Mouse (Mus musculus) spleen, adult 2 months (tissue): ENCODE data around the gene Thap8.

ENCODE experiments used
- CTCF ChIP-seq: fragments of 200-500 bp; IDR thresholded peaks from 2 replicates; pipeline ENCODE4 v1.5.1; 2011; ENCODE audit warnings: mild to moderate bottlenecking, inconsistent platforms; ENCODE audit not compliant: insufficient read depth, insufficient read length, insufficient replicate concordance; ENCODE audit errors: extremely low read depth
- POLR2A ChIP-seq: fragments of 200-500 bp; IDR thresholded peaks from 2 replicates; pipeline ENCODE4 v1.6.1; 2011; ENCODE audit warnings: low read depth, low read length, inconsistent platforms

DNA sequence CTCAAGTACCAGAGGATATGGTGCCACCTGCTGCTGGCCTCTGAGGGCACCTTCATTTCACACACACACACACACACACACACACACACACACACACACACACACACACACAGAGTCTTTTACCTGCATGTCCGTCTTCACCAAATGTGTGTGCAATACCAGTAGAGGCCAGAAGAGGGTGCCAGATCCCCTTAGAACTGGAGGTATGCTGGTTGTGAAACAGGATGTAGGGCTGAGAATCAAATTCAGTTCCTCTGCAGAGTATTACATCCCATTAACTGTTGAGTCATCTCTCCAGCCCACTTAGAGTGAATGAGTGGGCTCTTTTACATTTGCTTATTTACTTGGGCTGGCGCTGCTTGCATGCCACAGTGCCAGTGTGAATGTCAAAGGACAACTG, 45.5 kb downstream of the Thap8 start:
- no peak for TF ChIP-seq POLR2A
- peak; percentile 19; the same call in 1 of the 2 replicates for TF ChIP-seq CTCF
